Mouse (Mus musculus) ES-E14 (cell line): ENCODE measurements around the gene Tmem102. TPM values are rescaled to one million over a fixed set of nuclear protein-coding genes. Genes with fewer than 3 reads are reported as not detected.

Experiments
- DNase-seq: peaks from one replicate; pipeline ENCODE4 v3.0.0-alpha.2; 2013; ENCODE audit warnings: low read depth, low spot score
- H3K27ac ChIP-seq: 2 replicates; pipeline ENCODE4 v1.5.1; 2012; ENCODE audit warnings: low read depth, mild to moderate bottlenecking, low read length, moderate library complexity, mixed read lengths; ENCODE audit not compliant: poor library complexity, insufficient read depth, severe bottlenecking
- H3K36me3 ChIP-seq: 2 replicates; pipeline ENCODE4 v1.6.1; 2012; ENCODE audit warnings: mild to moderate bottlenecking, low read length, moderate library complexity, mixed read lengths; ENCODE audit not compliant: control insufficient read depth, poor library complexity, insufficient read depth, severe bottlenecking
- H3K4me1 ChIP-seq, 2 experiments: fragments of 150-350 bp in 1 of 2; sonication (generic) in 1 of 2; 2 replicates each; pipeline ENCODE4 v1.6.1; 2012; ENCODE audit warnings: low read length in 2 of 2, mild to moderate bottlenecking in 1 of 2, mixed read lengths in 1 of 2; ENCODE audit not compliant: control insufficient read depth in 2 of 2, insufficient read depth in 2 of 2, poor library complexity in 1 of 2
- H3K4me3 ChIP-seq, 2 experiments: fragments of 150-350 bp in 1 of 2; sonication (generic) in 1 of 2; 2 replicates each; pipeline ENCODE4 v1.5.1; 2012; ENCODE audit warnings: low read length in 2 of 2, low read depth in 1 of 2, mild to moderate bottlenecking in 1 of 2, mixed read lengths in 1 of 2; ENCODE audit not compliant: insufficient read depth in 1 of 2, poor library complexity in 1 of 2, severe bottlenecking in 1 of 2
- H3K9ac ChIP-seq: 2 replicates; pipeline ENCODE4 v1.6.1; 2012; ENCODE audit warnings: low read depth, mild to moderate bottlenecking, low read length, mixed read lengths; ENCODE audit not compliant: poor library complexity, insufficient read depth, severe bottlenecking
- H3K9me3 ChIP-seq: fragments of 150-350 bp; sonication (generic); 2 replicates; pipeline ENCODE4 v1.6.1; 2012; ENCODE audit warnings: low read depth, mild to moderate bottlenecking, low read length; ENCODE audit not compliant: control insufficient read depth, insufficient read depth
- CHD2 ChIP-seq: IDR thresholded peaks from 2 replicates; pipeline ENCODE4 v1.6.1; 2014; ENCODE audit warnings: mild to moderate bottlenecking, low read depth, low read length, inconsistent platforms
- HCFC1 ChIP-seq: IDR thresholded peaks from 2 replicates; pipeline ENCODE4 v1.6.1; 2012; ENCODE audit warnings: low read length, inconsistent platforms, borderline replicate concordance; ENCODE audit not compliant: insufficient read depth
- MAFK ChIP-seq: IDR thresholded peaks from 2 replicates; pipeline ENCODE4 v1.6.1; 2014; ENCODE audit warnings: mild to moderate bottlenecking, low read depth, low read length, inconsistent platforms; ENCODE audit not compliant: insufficient read depth
- ZC3H11A ChIP-seq: IDR thresholded peaks from 2 replicates; pipeline ENCODE4 v1.6.1; 2012; ENCODE audit warnings: low read depth, mild to moderate bottlenecking, inconsistent platforms, low read length, borderline replicate concordance
- ZNF384 ChIP-seq: IDR thresholded peaks from 2 replicates; pipeline ENCODE4 v1.6.1; 2012; ENCODE audit warnings: low read depth, low read length, inconsistent platforms
- in situ Hi-C, 2 experiments: fragments of 600-800 bp; cut with MboI; formaldehyde crosslinking; loops; one replicate each; pipeline ENCODE4 v1.15.1; 2025; ENCODE audit warnings: low sequenced_read_pairs in 2 of 2, inconsistent platforms in 1 of 2; ENCODE audit not compliant: unreplicated experiment in 2 of 2
- total RNA-seq: library from RNA; depleted of rRNA; stranded (reverse); fragments of 300-350 nt; gene quantifications from 2 replicates; pipeline ENCODE4 v1.2.3, GENCODE M21; 2012

Tmem102 gene
- total RNA-seq, 1 experiment, result 1.3 TPM

DNA sequence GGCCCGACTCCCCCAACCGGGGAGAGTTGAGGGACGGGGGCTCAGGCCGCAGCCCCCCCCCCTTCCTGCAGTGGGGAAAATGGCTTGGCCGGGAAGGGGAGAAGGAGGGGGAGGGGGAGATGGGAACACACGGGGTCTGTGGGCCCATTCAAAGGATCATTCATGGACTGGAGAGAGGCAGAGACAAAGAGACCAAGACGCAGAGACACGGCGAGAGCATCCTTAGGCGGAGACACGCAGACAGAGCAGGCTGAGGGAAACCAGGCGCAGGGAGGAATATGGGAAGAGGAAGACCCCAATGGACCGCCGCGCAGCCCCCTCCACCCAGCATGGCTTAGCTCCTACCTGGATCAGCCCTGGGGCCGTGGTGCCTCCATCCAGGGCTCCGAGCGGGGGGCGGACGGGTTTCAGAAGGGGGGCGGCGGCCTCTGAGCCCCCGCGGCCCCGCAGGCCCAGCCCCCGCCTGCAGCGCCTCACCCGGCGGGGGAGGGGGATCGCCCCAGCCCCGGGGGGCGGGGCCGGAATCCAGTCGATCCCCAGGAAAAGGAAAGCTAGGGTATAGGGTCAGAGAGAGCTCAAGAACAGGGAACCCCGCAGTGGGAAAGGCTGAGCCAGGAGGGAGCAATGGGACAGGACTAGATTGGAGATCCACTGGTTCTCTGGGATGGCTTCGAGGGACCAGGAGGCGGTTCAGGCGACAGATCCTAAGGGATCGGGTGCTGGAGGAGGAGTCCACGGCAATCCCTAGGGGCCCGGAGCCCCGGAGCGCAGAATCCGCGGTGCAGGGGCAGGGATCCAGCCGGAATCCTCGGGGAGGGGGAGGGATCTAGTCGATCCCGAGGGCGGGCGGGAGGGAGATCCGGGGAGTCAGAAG, 31.5 kb upstream of the Tmem102 start:
- no peak for TF ChIP-seq ZNF384
- no peak for TF ChIP-seq MAFK
- TF ChIP-seq HCFC1, result no peak
- TF ChIP-seq CHD2, result no peak
- no peak for TF ChIP-seq ZC3H11A
- Histone ChIP-seq H3K36me3 (no peaks in the 10 kb centered on the region), H3K9me3 (no peaks in the 10 kb centered on the region), H3K4me3 (peak overlapping the region; percentile 85 to 100), H3K27ac (no peak overlapping the region), H3K4me1 (peaks cover 0 to 1% of the 10 kb centered on the region in 2 experiments; a peak in 1 of 4 replicates), H3K9ac (peak overlapping the region; percentile 77)
- in situ Hi-C loops, result no loop called here
- no peak for DNase-seq

- H3K4me1 ChIP-seq, result peaks cover 0 to 1% of the 10 kb centered on the region in 2 experiments; a peak in 1 of 4 replicates
- no peaks in the 10 kb centered on the region for H3K36me3 ChIP-seq
- no peak overlapping the region for H3K4me3 ChIP-seq
- no peak overlapping the region for H3K9ac ChIP-seq
- in situ Hi-C loops, result no loop called here
- no peak overlapping the region for H3K27ac ChIP-seq
- no peaks in the 10 kb centered on the region for H3K9me3 ChIP-seq
- no peak for TF ChIP-seq ZNF384
- no peak for TF ChIP-seq ZC3H11A
- TF ChIP-seq HCFC1, result no peak
- TF ChIP-seq MAFK, result no peak
- TF ChIP-seq CHD2, result no peak
- DNase-seq, result no peak
Measured at GRCm38 (mm10) chr11:69835966-69836335, 30.5 kb upstream of the Tmem102 start.

- no peaks in the 10 kb centered on the region for H3K36me3 ChIP-seq
- in situ Hi-C loops, result no loop called here
- no peak overlapping the region for H3K9ac ChIP-seq
- DNase-seq, result no peak
- no peak for TF ChIP-seq HCFC1
- no peak overlapping the region for H3K4me3 ChIP-seq
- no peak overlapping the region for H3K27ac ChIP-seq
- peaks cover 0 to 1% of the 10 kb centered on the region in 2 experiments; a peak in 1 of 4 replicates for H3K4me1 ChIP-seq
- H3K9me3 ChIP-seq, result no peaks in the 10 kb centered on the region
Measured at GRCm38 (mm10) chr11:69835326-69835965, 30.0 kb upstream of the Tmem102 start.

DNA sequence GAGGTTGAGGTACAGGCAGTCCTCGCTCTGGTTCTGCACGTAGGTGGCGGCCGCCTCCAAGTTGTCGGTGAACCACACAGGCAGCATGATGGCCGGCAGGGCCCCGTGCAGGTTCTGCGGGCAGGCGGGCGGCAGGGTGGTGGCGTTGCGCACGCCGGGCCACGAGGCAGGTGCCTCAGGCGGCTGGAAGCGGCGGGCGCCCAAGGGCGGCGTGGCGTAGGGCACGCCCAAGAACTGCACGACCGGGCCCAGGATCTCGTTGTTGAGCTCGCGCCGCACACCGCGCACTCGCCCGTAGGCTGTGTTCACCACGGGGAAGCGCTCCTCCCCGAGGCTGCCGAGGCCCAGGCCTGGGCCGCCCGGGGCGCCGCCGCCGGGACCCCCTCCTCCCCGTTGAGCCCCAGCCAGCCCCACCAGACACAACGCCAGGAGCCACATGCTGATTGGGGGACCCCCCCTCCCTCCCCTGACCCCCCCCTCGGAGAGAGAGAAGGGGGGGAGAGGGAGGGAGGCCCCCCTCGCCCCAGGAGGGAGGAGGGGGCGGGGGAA, 28.7 kb upstream of the Tmem102 start:
- peaks cover 0 to 5% of the 10 kb centered on the region in 2 experiments; a peak in 3 of 4 replicates for H3K4me1 ChIP-seq
- H3K27ac ChIP-seq, result no peak overlapping the region
- H3K36me3 ChIP-seq, result no peaks in the 10 kb centered on the region
- H3K9ac ChIP-seq, result peak overlapping the region; percentile 55
- in situ Hi-C loops, result no loop called here
- no peaks in the 10 kb centered on the region for H3K9me3 ChIP-seq
- peak overlapping the region; percentile 70 to 76 for H3K4me3 ChIP-seq
- TF ChIP-seq MAFK (no peak), ZC3H11A (no peak), HCFC1 (no peak), CHD2 (no peak), ZNF384 (no peak)
- DNase-seq, result no peak
